Mouse (Mus musculus) neural tube, embryonic 14.5 days (tissue): Measurements from ENCODE around the gene Ntrk3. TPM values are rescaled to one million over a fixed set of nuclear protein-coding genes. Genes with fewer than 3 reads are reported as not detected.

ENCODE experiments used
- ATAC-seq: fragments of 200-750 bp; cut with Nextera tagmentation; 2 replicates; pipeline ENCODE4 v1.8.0; 2017; ENCODE audit warnings: low read depth, mild to moderate bottlenecking, moderate TSS enrichment, moderate library complexity
- H3K27ac ChIP-seq: fragments of 300-500 bp; sonication (generic); 2 replicates; pipeline ENCODE4 v1.5.1; 2014; ENCODE audit warnings: low read depth, mild to moderate bottlenecking, control low read depth, low read length, moderate library complexity, mixed read lengths
- H3K27me3 ChIP-seq: fragments of 300-500 bp; sonication (generic); 2 replicates; pipeline ENCODE4 v1.6.1; 2014; ENCODE audit warnings: low read length; ENCODE audit not compliant: control insufficient read depth, insufficient read depth
- H3K36me3 ChIP-seq: fragments of 300-500 bp; sonication (generic); 2 replicates; pipeline ENCODE4 v1.6.1; 2014; ENCODE audit warnings: low read length, mixed read lengths; ENCODE audit not compliant: control insufficient read depth, insufficient read depth
- H3K4me1 ChIP-seq: fragments of 300-500 bp; sonication (generic); 2 replicates; pipeline ENCODE4 v1.6.1; 2014; ENCODE audit warnings: low read length; ENCODE audit not compliant: control insufficient read depth, insufficient read depth
- H3K4me2 ChIP-seq: fragments of 300-500 bp; sonication (generic); 2 replicates; pipeline ENCODE4 v1.6.1; 2014; ENCODE audit warnings: mild to moderate bottlenecking, low read depth, low read length, control low read depth
- H3K4me3 ChIP-seq: fragments of 300-500 bp; sonication (generic); 2 replicates; pipeline ENCODE4 v1.5.1; 2014; ENCODE audit warnings: low read depth, low read length, control low read depth, mixed read lengths
- H3K9ac ChIP-seq: fragments of 300-500 bp; sonication (generic); replicated peaks from 2 replicates; pipeline ENCODE4 v1.6.1; 2014; ENCODE audit warnings: low read depth, mild to moderate bottlenecking, control low read depth, low read length, mixed read lengths
- H3K9me3 ChIP-seq: fragments of 300-500 bp; sonication (generic); 2 replicates; pipeline ENCODE4 v1.6.1; 2016; ENCODE audit warnings: low read length; ENCODE audit not compliant: control insufficient read depth
- WGBS: fragments of 180-500 bp; shearing (Covaris S2); extraction: QIAGEN DNeasy Blood & Tissue Kit; methylation state at CpG from one replicate; pipeline ENCODE4 v1.1.7; 2014; 5-methylcytosine and 5-hydroxymethylcytosine counted together
- polyA plus RNA-seq: library from polyadenylated mRNA; unstranded; fragments of >200 nt; fragmentation: Nextera tagmentation; extraction: Ambion mirVana; gene quantifications from 2 replicates; pipeline ENCODE4 v1.2.1, GENCODE M21; 2014

The Ntrk3 gene
- polyA plus RNA-seq, 1 experiment from 2014 or later: 38.6 TPM

GRCm38 (mm10) chr7:78581341-78581740 lies 156.5 kb downstream of the Ntrk3 start:
- Histone ChIP-seq H3K27me3 (no peaks in the 10 kb centered on the region), H3K4me1 (no peaks in the 10 kb centered on the region), H3K36me3 (no peaks in the 10 kb centered on the region), H3K4me2 (no peak overlapping the region), H3K27ac (no peak overlapping the region), H3K4me3 (no peak overlapping the region), H3K9ac (no peak overlapping the region), H3K9me3 (no peaks in the 10 kb centered on the region)
- ATAC-seq: no peak
- 42% methylated on average over 1 of the region's 1 CpGs for WGBS

- H3K36me3 ChIP-seq: no peaks in the 10 kb centered on the region
- H3K4me1 ChIP-seq: peaks cover 3% of the 10 kb centered on the region; the same call in 1 of the 2 replicates
- H3K9me3 ChIP-seq: no peaks in the 10 kb centered on the region
- WGBS: 3% methylated on average over 13 of the region's 13 CpGs
- H3K9ac ChIP-seq: peak overlapping the region; percentile 83
- no peaks in the 10 kb centered on the region for H3K27me3 ChIP-seq
- peak overlapping the region; percentile 89 for H3K27ac ChIP-seq
- ATAC-seq: peak; percentile 12; the same call in 1 of the 2 replicates
- peak overlapping the region; percentile 71 for H3K4me2 ChIP-seq
- peak overlapping the region; percentile 76 for H3K4me3 ChIP-seq
Measured at GRCm38 (mm10) chr7:78579461-78580234, 158.2 kb downstream of the Ntrk3 start.

GRCm38 (mm10) chr7:78578461-78579359 lies 159.1 kb downstream of the Ntrk3 start:
- H3K27ac ChIP-seq: peak overlapping the region; percentile 89
- no peaks in the 10 kb centered on the region for H3K27me3 ChIP-seq
- H3K4me2 ChIP-seq: peak overlapping the region; percentile 71
- under 1% methylated on average over 49 of the region's 66 CpGs for WGBS
- no peaks in the 10 kb centered on the region for H3K9me3 ChIP-seq
- H3K4me3 ChIP-seq: peak overlapping the region; percentile 76
- H3K4me1 ChIP-seq: peaks cover 10% of the 10 kb centered on the region; the same call in 1 of the 2 replicates
- no peaks in the 10 kb centered on the region for H3K36me3 ChIP-seq
- ATAC-seq: peak; percentile 48
- H3K9ac ChIP-seq: peak overlapping the region; percentile 83

- peak; percentile 74 for ATAC-seq
- Histone ChIP-seq H3K27me3 (no peaks in the 10 kb centered on the region), H3K4me3 (peak overlapping the region; percentile 76), H3K9me3 (no peaks in the 10 kb centered on the region), H3K9ac (peak overlapping the region; percentile 83), H3K36me3 (no peaks in the 10 kb centered on the region), H3K4me2 (peak overlapping the region; percentile 71), H3K27ac (peak overlapping the region; percentile 89), H3K4me1 (peaks cover 14% of the 10 kb centered on the region; the same call in 1 of the 2 replicates)
- WGBS: 1% methylated on average over 19 of the region's 23 CpGs
Measured at GRCm38 (mm10) chr7:78578111-78578460, 159.7 kb downstream of the Ntrk3 start.

- Histone ChIP-seq H3K9me3 (no peaks in the 10 kb centered on the region), H3K4me3 (peak overlapping the region; percentile 76), H3K9ac (peak overlapping the region; percentile 83), H3K27ac (peak overlapping the region; percentile 89), H3K4me2 (peak overlapping the region; percentile 71), H3K4me1 (peaks cover 14% of the 10 kb centered on the region; the same call in 1 of the 2 replicates), H3K36me3 (no peaks in the 10 kb centered on the region), H3K27me3 (no peaks in the 10 kb centered on the region)
- WGBS: under 1% methylated on average over 48 of the region's 49 CpGs
- peak; percentile 53 for ATAC-seq
Measured at GRCm38 (mm10) chr7:78577462-78578110, 160.2 kb downstream of the Ntrk3 start.

GRCm38 (mm10) chr7:78576706-78577461 lies 160.9 kb downstream of the Ntrk3 start:
- Histone ChIP-seq H3K9ac (peak overlapping the region; percentile 83), H3K4me3 (peak overlapping the region; percentile 76), H3K4me1 (peaks cover 14% of the 10 kb centered on the region; the same call in 1 of the 2 replicates), H3K27me3 (no peaks in the 10 kb centered on the region), H3K9me3 (no peaks in the 10 kb centered on the region), H3K4me2 (peak overlapping the region; percentile 71), H3K36me3 (no peaks in the 10 kb centered on the region), H3K27ac (peak overlapping the region; percentile 89)
- ATAC-seq: peak; percentile 63
- 2% methylated on average over 33 of the region's 35 CpGs for WGBS

GRCm38 (mm10) chr7:78576169-78576568 lies 161.6 kb downstream of the Ntrk3 start:
- no peaks in the 10 kb centered on the region for H3K9me3 ChIP-seq
- peak overlapping the region; percentile 89; the same call in 1 of the 2 replicates for H3K27ac ChIP-seq
- no peaks in the 10 kb centered on the region for H3K36me3 ChIP-seq
- H3K4me3 ChIP-seq: peak overlapping the region; percentile 76
- H3K27me3 ChIP-seq: no peaks in the 10 kb centered on the region
- no peak for ATAC-seq
- H3K4me1 ChIP-seq: peaks cover 14% of the 10 kb centered on the region; the same call in 1 of the 2 replicates
- WGBS: 20% methylated on average over 5 of the region's 5 CpGs
- H3K9ac ChIP-seq: peak overlapping the region; percentile 83
- H3K4me2 ChIP-seq: peak overlapping the region; percentile 71

- Histone ChIP-seq H3K27ac (no peak overlapping the region), H3K27me3 (no peaks in the 10 kb centered on the region), H3K4me1 (peaks cover 14% of the 10 kb centered on the region; the same call in 1 of the 2 replicates), H3K4me2 (peak overlapping the region; percentile 71), H3K9me3 (no peaks in the 10 kb centered on the region), H3K36me3 (no peaks in the 10 kb centered on the region), H3K4me3 (peak overlapping the region; percentile 76), H3K9ac (peak overlapping the region; percentile 83)
- no peak for ATAC-seq
- WGBS: 27% methylated on average over 3 of the region's 3 CpGs
Measured at GRCm38 (mm10) chr7:78575556-78575955, 162.3 kb downstream of the Ntrk3 start.
